Mouse (Mus musculus): ENCODE data around the gene Stxbp2.
"Not testable (repeated sequence)": the region's sequence is repeated elsewhere in the genome, so short reads cannot be mapped to it uniquely, and the experiment has no call there.

Gene Stxbp2

DNA sequence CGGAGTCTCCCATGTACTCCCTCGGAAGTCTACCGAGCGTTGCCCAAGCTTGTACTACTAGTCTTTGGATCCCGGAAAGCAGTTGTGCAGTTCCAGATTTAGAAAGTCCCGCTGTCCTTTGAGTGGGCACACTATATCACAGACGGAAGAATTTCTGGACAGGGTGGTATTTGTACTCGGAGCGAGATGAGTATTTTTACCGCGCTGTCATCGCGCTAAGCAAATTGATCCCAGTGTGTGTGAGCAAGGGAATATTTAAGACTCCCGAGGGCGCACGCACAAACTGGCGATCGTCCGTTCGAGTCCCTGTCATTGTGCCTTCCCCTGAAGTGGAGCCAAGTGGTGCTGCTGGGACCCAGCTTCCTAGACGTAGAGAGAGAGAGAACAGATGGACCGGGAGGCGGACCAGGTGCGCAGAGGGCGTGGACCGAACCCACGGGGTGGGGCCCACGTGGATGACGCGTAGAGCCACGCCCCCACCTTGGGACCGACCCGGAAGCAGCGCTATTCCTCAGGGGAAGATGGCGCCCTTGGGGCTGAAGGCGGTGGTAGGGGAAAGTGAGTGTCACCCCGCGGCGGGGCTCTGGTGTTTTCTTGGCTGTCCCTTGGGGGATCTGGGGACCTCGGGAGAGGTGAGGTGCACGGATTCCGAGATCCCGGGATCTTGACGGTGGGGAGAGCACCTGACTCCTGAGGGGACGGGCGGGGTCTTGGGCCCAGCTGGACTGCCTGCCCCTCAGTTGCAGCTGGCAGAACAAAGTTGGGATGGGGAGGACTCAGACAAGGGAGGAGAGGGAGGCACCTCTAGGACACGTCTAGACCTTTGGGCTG is at the start of gene Stxbp2:
TSS of gene Stxbp2 (plus strand) at position 309 of the 831 bp plus-strand sequence.
- DNase-seq (ENCODE audit: low spot score in 2 of 2) = peak; percentile 84 to 92

DNA sequence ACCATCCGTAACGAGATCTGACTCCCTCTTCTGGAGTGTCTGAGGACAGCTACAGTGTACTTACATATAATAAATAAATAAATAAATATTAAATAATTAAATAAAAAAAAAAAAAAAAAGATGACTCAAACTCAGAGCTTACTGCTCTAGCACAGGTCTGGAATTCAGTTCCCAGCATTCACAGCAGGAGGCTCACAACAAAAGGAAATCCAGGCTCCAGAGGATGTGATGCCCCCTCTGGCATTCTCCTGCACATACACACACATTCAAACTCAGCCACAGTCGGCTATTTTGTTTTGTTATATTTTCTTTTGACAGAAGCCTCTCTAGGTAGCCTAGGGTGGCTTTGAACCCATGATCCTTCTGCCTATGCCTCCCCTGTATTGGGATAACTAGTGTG is 48.8 kb upstream of the Stxbp2 start:
- DNase-seq (ENCODE audit: low spot score in 2 of 2) = not testable (repeated sequence)

DNA sequence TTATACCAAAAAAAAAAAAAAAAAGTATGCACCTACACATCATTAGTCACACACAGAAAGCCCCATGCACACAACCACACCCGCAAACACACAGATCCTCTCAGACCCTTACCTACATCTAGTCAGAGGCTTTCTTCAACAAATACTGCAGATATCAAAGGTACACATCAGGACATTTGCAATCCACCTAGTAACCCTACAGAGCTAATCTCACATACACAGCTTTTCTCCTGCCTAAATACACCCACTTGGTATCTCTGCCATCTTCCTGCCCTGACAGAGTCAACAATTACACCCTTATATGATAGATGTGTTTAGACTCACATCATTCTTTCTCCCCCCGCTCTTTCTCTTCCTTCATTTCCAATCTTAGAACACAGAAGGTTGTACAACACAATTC is 44.3 kb upstream of the Stxbp2 start:
- no peak for DNase-seq (ENCODE audit: low spot score in 2 of 2)

DNA sequence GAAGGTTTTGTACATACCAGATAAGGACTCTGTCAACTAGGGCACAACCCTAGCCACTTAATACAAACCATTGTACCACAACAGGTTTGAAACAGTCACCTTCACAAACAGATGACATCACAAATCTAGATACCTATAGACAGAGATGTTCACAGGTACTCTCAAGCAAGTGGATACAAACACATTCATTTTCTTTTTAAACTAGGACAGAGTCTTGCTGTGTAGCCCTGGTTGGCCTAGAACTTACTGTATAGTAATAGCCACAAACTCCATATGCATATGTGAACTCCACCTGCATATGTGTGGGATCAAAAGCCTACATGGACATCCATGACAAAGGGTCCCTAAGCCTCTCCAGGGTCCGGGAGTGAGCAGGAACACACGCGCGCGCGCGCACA is 43.8 kb upstream of the Stxbp2 start, which contains the start of gene Camsap3:
TSS of gene Camsap3 (plus strand) at position 301 of the 398 bp plus-strand sequence.
- DNase-seq (ENCODE audit: low spot score in 2 of 2) = no peak

DNA sequence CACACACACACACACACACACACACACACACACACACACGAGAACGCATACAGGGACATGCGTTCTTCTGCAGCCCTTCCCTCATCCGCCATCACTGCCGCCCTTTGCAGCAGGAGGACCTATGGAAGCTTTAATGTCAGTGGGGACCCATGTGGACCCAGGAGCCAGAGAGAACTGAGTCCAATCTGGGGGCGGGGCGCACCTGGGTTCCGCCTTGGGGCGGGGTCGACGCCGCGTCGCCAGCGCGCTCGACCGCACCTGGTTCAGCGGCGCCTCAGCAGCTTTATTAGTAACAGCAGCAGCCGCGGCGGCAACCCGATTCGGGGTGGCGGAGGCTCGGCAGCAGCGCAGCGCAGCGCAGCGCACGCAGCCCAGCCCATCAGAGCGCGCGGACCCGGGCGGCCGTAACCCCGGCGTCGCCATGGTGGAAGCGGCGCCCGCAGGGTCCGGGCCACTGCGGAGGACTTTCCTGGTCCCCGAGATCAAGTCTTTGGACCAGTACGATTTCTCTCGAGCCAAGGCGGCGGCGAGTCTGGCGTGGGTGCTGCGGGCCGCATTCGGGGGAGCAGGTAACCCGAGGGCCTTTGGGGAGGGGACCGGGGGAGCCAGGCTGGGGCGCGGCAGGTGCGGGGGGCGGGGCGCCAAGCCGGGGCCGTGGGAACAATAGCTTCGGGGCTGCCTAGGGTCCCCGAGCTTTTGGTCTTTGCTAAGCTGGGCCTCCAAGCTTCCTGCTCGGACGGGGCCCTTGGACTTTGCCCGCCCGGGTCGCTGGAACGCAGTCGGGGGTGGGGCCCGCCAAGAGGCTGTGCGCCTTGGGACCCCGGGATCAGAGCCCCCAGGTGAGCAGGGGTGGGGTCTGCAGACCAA is 43.1 kb upstream of the Stxbp2 start:
- no peak for DNase-seq (ENCODE audit: low spot score in 2 of 2)

DNA sequence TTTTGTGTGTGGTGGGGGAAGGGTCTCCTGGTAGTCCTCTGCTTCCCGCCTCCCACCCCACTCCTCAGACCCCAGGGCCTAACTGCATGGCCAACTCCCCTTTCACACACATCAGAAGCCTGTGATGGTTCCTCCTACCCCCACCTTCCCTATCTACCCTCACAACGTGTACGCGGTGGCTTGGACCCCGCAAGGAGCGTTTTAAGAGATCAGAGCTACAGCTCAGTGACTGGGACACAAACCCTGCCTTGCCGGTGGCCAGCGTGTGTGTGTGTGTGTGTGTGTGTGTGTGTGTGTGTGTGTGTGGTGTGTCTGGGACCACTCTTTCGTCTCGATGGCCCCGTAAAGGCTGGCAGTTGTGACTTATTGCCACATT is 42.5 kb upstream of the Stxbp2 start:
- no peak for DNase-seq (ENCODE audit: low spot score in 2 of 2)

DNA sequence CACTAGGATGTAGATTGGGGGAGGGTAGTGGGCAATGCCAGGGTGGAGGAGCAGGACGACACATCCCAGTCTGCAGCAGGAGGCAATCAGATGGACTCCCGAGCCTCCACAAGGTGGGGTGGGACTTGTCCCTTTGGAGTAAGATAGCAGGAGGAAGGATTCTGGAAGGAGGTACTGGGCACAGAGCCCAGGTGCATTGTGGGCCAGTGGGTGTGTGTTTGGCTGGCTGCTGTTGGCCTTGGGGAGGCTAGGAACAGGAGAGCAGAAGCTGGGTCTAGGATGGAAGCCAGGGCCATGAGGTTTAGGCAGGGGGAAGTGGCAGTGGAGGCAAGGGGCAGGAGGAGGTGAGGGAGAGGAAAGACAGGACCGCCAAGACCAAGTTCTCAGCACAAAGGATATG is 37.3 kb upstream of the Stxbp2 start:
- DNase-seq (ENCODE audit: low spot score in 2 of 2) = no peak

DNA sequence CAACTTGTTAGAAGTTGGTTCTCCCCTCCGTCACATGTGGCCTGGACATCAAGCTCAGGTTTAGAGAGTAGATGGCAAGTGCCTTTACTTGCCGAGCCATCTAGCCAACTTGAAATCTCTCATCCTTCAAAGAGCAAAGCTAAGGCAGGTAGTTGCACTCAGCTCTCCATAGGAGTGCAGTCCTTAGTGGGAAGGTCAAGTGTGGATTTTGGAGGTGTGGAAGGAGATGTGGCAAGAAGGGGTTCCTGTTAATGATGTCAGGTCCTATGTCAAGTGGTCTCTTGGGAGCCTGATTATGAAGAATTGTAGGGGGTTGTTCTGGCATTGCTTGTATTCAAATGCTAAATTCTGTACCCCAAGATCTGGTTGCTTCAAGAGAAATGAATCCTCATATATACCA is 36.3 kb upstream of the Stxbp2 start:
- no peak for DNase-seq (ENCODE audit: low spot score in 2 of 2)

DNA sequence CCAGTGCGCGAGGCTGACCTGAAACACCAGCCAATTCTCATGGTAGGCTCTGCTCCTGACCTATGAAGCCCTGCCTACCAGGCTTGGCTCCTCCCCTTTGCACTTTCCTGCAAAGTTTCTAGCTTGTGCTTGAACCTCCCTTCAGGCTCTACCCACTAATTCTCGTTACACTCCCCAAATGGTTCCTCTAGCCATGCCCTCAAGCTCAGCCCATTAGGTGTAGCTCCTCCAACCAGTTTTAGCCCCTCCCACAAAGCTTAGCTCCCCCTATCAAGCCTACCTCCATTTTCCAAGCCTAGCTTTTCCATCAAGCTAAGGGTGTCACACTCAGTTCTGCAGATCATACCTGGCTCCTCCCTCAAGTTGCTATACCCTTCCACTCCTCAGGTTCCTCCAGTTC is 32.7 kb upstream of the Stxbp2 start:
- no peak for DNase-seq (ENCODE audit: low spot score in 2 of 2)

DNA sequence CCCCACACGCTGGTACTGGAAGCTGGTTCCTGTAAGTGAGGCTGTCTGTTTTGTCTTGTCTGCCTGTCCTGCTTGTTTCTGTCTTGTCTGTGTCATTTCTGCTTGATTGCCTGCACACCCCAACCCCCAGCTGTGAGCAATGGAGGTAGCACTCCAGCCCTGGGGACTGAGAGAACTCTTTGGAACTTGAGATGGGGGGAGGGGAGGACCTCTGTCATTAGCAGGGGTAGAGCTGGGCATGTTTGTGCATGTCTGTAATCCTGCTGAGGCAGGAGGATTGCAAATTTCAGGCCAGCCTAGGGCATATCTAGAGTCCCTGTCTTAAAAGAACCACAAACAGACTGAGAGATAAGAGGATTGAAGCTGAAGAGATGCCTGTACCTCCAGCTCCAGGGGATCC is 31.5 kb upstream of the Stxbp2 start:
- DNase-seq (ENCODE audit: low spot score in 2 of 2) = no peak

DNA sequence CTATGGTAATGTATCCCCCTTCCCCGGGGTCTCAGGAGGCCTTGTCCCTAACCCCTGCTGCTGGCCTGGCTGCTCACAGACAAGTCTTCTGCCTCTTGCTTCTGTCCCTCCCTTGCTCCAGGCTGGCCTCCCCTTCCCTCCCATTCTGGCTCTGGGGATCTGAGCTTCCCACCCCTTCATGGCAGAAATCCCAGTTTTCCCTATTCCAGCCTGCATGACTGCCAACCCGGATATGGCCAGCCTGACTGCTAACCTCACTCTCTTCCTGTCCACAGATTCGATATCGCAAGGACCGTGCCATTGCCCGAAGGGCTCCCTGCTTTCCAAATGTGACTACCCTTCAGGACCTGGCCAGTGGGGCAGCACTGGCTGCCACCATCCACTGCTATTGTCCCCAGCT is 30.4 kb upstream of the Stxbp2 start:
- DNase-seq (ENCODE audit: low spot score in 2 of 2) = peak in 1 of 2 experiments; percentile 55

DNA sequence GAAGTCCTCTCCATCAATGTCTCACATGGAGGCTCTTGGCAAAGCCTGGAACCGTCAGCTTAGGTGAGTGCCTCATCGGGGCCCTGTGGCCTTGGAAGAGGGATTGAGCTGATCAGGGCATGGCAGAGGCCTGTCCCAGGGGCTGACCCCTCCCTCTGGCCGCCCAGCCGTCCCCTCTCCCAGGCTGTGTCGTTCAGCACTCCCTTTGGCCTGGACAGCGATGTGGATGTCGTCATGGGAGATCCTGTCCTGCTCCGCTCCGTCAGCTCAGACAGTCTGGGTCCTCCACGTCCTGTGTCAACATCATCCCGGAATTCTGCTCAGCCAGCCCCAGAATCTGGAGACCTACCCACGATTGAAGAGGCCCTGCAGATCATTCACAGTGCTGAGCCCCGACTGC is 27.3 kb upstream of the Stxbp2 start:
- peak in 1 of 2 experiments; percentile 60 for DNase-seq (ENCODE audit: low spot score in 2 of 2)

DNA sequence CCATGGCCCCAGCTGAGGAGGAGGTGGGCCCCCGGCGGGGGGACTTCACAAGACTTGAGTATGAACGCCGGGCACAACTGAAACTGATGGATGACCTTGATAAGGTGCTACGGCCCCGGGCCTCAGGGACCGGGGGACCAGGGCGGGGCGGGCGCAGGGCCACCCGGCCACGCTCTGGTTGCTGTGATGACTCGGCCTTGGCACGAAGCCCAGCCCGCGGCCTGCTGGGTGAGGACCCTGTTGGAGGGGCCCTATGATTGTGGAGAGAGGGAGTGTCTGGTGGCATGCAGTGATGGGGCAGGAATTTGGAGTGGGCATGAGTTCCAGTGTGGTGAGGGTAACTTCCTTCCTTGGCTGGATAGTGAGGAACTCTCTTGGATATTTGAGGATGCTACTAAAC is 24.2 kb upstream of the Stxbp2 start:
- peak in 1 of 2 experiments; percentile 64 for DNase-seq (ENCODE audit: low spot score in 2 of 2)

DNA sequence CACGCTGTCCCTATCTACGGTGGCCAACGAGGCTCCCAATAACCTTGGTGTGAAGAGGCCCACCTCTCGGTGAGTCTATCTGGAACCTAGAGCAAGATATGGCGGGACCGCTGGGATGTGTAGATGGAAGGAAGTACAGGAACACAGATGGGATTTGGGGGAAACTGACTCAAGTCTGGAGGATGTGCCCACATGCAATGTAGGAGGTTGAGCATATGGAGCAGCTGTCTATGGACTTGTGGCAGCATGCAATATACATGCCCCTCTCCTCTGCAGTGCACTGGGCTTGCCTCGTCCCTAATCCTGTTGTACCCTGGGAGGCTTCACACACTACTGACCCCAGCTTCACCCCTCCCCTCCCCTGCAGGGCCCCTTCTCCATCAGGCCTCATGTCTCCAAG is 22.9 kb upstream of the Stxbp2 start:
- DNase-seq (ENCODE audit: low spot score in 2 of 2) = peak in 1 of 2 experiments; percentile 56

DNA sequence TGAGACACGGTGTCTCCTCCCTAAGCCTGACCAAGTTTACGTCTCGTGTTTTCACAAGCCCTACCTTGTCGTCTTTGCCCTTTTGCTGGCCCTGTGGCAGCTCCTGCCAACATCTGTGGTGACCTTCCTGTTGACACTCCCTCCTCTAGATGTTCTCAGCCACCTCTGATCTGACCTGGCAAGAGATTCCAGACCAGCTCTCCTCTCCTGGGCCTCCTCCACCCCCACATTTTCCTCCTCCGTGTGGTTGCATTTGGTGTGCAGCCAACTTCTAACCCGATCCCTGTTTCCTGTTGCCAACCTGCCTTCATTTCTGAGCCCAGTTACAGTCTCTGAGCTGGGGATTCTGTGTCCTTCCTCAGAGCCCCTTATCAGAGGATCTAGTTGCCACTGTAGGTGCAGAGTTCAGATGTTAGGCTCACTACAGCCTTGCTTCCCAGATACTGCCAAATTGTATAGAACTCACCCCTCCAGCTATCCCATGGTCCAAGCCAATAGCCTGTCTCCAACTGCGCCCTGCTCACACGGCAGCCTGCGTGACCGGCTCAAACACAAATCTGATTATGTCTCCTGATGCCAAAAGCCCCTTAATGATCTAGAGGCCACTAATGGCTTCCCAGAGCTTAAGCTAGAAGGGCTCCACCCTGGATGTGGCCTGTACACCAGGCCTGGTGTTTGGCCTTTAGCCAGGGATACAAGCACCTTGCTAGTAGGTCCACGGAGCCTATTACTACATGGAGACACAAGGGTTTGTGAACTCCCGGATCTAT is 21.5 kb upstream of the Stxbp2 start:
- DNase-seq (ENCODE audit: low spot score in 2 of 2) = no peak

DNA sequence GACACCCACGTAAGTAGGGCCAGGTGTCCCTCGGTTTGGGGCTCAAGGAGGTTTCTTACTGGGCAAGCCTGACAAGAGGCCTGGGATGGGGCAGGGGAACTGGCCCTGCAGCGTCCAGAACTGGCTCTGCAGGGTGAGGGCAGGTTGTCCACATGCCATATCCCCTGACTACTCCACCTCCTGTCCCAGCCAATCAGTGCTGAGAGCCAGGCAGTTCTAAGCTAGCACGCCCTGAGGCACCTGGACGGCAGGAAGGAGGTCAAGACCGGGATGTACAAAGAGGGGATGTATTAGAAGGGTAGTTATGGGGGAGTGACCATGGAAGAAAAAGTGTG is 21.0 kb upstream of the Stxbp2 start:
- no peak for DNase-seq (ENCODE audit: low spot score in 2 of 2)

DNA sequence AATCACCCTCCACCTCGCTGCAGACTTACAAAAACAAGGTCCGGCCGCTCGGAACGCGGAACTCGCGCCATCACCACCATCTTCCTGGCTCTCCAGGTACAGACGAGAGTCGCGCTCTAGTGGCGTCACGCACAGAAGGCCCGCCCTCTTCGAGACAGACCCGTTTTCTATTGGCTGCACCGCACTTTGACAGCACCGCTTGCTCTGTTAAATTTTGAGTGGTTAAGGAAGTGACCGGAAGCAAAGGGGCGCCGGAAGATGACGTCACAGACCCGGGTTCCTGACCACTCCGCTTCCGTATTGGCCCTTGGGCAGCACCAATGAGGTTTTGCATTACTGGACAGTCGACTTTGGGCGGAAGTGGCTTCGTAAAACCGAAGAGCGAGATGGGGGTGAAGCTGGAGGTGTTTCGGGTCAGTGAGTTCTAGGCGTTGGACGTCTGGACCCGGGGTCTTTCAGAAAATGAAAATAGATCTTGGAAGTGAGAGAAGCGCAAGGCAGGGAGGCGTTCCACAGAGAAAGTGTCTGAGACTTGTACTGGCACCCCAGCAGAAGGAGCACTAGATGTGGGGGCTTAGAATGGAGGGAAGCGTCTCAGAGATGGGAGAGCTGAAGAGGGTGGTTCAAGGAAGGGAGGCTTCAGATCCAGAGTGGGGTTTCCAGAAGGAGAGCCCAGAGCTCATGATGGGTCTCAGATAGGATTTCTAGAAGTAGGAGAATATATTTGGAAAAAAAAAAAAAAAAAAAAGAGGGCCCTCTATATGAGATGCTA is 9.4 kb upstream of the Stxbp2 start, which contains the start of the genes Xab2 and Pet100:
TSS of gene Xab2 (minus strand) at position 118 of the 772 bp plus-strand sequence.
TSS of gene Pet100 (plus strand) at position 350 of the 772 bp plus-strand sequence.
- DNase-seq (ENCODE audit: low spot score in 2 of 2) = peak; percentile 97 to 98

DNA sequence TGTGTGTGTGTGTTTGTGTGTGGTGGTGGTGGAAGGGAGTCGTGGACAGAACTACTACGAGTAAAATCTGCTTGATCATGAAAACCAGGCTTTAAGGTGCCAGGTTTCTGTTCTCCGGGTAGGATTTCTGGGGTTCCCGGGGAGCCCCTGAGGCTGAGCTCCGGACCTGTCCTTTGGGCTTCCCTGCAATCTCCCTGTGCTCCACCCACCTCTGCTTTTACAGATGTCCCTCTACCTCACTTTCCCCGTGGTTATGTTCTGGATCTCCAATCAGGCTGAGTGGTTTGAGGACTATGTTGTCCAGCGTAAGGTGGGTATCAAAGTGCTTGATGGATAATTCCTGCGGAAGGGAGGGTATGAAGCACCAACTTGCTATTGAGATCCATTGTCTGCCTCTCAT is 8.6 kb upstream of the Stxbp2 start:
- DNase-seq (ENCODE audit: low spot score in 2 of 2) = no peak

DNA sequence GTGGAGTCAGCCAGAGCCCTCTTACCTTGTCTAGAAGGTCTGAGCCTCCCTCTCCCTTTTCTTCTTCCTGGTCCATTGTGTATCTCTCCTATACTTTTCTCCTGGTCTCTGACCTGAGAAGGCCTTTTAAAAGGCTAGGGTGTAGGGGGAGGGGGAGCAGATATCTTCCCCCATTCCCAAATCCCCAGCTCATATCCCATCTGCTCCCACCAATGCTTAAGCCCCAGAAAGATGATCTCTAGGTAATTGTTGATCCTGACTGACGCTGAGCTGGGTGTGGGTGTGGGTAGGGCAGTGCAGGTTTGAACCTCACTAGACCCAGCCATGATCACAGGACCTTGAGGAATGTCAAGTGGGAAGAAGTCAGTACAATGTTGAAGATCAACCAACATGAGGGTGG is 5.3 kb upstream of the Stxbp2 start, which contains the start of gene Pcp2:
TSS of gene Pcp2 (minus strand) at position 101 of the 400 bp plus-strand sequence.
- DNase-seq (ENCODE audit: low spot score in 2 of 2) = no peak

DNA sequence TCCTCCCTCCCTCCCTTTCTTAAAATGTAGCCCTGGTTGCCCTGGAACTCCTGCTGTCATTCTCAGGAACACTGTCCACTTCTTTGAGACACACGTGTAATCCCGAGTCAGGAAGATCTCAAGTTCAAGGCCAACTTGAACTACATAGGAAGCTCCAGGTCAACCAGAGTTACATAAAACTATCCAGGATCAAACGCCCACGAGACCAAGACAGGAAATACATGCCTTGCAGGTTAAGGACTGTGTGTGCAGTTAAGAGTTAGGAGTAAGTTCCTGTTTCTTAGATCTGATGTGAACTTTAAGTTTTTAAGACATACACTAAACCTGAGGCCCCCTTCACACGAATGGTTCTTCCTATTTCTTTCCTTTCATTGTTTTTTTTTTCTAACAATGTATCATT is 3.8 kb upstream of the Stxbp2 start:
- no peak for DNase-seq (ENCODE audit: low spot score in 2 of 2)

DNA sequence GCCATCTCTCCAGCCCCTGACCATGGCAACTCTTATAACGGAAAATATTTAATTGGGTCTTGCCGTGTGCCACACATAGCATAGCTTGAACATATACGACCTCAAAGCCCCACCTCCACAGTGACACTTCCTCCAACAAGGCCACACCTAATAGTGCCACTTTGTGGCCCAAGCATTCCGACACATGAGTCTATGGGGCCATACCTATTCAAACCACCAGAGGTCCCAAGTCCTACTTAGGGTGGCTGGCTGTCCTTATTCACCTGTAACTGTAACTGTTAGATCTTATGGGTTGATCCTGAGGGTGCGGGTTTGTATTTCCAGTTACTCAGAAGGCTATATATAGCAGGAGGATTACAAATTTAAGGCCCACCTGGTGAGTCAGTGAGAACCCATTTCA is 2.7 kb upstream of the Stxbp2 start:
- peak in 1 of 2 experiments; percentile 38 for DNase-seq (ENCODE audit: low spot score in 2 of 2)
